Mouse (Mus musculus) common myeloid progenitor, adult 5-6 weeks (primary cell): ENCODE results near the gene Ppcs. TPM values are rescaled to one million over a fixed set of nuclear protein-coding genes. Genes with fewer than 3 reads are reported as not detected.
A peak's percentile ranks its signal among the peaks of the same experiment; 100 is the strongest.

Experiments
- ATAC-seq: replicated peaks from 2 replicates; pipeline ENCODE4 v1.8.0; 2016; ENCODE audit warnings: low read depth, mild to moderate bottlenecking, moderate TSS enrichment, inconsistent platforms; ENCODE audit not compliant: poor library complexity, severe bottlenecking
- total RNA-seq: library from RNA; stranded (forward); fragments of 200-1000, 187-1606 nt; gene quantifications from 2 replicates; pipeline ENCODE4 v1.2.3, GENCODE M21; 2017

The Ppcs gene
- total RNA-seq, 1 experiment from 2014 or later, result 16.0 TPM

DNA sequence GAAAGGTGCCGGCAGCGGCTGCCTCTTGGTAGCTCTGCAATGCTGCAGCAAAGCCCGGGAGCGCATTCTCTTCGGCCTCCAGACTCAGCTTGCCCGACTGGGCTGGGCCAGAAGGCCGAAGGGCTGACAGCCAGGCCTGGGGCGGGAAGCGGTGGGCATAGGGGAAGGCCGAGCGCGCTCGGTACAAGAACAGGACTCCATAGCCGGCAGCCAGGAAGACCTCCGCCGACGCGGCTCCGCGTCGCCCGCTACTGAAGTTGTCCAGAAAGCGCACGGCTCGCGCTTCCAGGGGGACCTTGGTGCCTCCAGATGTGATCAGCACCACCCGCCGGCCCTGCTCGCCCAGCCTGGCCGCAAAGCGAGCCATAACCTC is 313 bp downstream of the Ppcs start:
- no peak for ATAC-seq

DNA sequence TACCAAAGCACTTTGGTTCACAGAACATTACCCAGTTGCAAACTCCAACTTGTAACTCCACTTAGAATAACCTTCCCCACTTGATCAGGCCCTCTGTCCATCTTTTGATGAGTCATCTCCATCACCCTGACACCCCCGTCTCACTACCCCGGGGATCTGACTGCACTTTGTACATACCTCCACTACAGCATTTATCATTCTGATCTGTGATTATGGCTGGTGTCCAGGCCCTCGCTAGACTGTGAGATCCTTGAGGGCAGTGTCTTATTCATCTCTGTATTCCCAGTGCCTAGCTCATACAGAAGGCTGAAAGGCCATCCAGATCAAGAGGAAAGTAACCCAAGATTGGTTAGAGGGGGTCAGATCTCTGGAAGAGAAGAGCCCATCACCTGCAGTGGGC is 1.0 kb downstream of the Ppcs start:
- no peak for ATAC-seq

GRCm38 (mm10) chr4:119417894-119418293 is 4.3 kb downstream of the Ppcs start:
- ATAC-seq, result no peak

DNA sequence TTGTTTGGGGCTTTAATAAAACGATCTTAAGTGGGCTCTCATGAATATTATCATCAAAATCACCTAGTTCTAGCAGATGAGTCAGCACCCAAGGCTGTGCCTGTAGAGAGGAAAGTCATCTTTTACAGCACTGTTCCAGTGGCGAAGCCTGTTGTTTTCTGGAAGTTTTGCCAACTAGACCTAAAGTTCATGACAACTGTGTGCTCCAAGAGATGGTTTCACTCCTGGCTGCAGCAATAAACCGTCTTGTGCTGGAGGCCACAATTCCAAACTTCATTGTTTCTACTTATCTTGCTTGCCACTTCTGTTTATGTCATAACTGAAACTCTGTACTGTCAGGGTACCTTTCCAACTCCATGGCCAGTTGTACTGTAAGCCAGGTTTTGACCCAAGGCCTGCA is 5.0 kb downstream of the Ppcs start:
- no peak for ATAC-seq

DNA sequence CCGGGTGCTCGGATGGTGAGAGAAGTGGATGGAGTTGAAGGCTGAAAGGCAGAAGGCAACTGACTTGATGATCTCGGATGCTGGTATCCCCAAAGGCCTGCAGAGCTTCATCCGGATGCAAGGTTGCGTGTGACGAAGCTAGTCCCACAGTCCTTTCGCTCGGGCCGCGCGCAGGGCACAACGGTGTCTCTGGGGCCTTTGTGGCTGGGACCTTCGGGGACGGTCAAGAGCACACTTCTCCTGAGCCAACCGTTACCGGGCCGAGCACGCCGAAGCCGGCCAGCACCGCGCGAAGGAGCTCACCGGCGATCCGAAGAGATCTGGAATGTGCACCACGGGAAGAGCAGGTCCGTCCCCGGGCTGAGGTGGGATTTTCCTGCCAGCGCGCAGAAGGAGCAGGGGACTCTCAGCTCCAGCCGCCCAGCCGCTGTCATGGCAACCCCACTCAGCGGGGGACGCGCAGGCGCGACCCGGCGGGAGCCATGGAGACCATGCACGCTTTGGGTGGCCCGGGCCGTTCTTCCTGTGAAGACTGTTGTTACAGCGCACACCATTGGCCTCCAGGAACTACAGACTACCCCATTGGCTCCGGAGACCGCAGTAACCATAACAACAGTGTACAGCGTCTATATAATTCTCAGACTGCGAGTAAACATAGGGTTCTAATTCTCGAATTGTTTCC is 7.0 kb downstream of the Ppcs start, which contains the start of gene Ccdc30:
TSS of gene Ccdc30 (minus strand) at position 450 of the 682 bp plus-strand sequence.
- peak; percentile 99 for ATAC-seq

- ATAC-seq, result no peak
These were observed 9.4 kb downstream of the Ppcs start for GRCm38 (mm10) chr4:119412791-119413190.

DNA sequence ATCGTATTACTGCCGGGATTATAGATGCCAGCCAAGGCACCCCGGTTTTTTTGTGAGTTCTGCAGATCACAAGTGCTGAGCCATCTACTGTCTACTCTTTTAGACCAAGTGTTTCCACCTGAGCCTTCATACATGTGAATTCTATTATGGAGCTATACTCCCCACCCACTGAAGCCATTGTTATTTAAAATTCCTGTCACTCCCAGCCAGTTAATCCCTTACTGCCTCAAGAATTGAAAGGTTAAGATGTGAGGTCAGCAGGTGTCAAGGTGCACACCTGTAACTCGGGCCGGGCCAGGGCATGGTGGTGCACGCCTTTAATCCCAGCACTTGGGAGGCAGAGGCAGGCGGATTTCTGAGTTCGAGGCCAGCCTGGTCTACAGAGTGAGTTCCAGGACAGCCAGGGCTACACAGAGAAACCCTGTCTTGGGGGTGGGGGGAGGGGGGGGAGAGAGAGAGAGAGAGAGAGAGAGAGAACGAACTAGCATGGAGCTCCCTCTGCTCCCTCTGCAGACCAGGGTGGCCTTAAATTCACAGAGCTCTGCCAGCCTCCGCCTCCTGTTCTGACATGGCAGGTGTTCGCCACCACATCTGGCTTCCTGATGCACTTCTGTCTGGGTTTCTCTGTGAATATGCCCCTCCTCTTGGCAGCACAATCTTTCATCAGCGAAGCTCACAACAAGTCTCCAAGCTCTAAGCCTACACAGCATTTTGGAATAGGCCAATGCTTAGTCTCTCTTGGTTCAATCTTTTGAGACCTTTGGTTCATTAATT is 10.2 kb downstream of the Ppcs start:
- ATAC-seq, result no peak

DNA sequence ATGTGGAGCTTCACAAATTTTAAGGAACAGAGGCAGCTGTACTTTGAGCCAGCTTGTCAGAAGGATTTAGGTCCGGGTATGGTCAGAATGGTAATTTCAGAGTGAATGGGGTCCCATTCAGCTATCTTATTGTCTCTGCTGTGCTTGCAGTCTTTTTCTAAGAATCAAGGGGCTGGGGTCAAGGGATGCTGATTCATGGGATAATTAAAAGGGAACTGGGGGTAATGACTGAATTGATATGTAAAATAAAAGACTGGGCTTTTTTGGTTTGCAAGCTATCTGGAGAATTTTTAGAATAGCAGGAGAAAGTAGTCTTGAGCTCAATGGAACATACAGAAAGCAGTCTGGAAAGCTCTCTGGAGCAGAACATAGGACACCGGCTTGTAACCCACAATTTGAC is 18.8 kb downstream of the Ppcs start:
- no peak for ATAC-seq

- no peak for ATAC-seq
These were observed 21.3 kb downstream of the Ppcs start for GRCm38 (mm10) chr4:119400896-119401295.

DNA sequence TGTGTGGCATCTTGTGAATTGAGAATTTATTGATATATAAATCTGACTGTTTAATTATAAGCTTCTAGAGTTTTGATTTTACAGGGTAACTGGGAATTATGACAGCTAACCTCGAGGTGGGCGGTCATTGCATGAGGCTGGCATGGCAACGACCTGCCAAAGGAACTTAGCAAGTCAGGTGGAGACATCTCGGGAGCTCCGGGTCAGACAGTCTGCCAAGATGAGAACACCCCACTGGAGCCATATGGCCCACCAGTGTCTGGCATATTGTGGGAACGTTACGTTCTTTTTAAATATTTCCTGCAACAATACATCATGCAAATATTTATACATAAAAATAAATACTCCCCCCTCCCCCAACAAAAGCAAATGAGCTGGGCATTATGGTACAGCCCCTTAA is 23.5 kb downstream of the Ppcs start:
- no peak for ATAC-seq

DNA sequence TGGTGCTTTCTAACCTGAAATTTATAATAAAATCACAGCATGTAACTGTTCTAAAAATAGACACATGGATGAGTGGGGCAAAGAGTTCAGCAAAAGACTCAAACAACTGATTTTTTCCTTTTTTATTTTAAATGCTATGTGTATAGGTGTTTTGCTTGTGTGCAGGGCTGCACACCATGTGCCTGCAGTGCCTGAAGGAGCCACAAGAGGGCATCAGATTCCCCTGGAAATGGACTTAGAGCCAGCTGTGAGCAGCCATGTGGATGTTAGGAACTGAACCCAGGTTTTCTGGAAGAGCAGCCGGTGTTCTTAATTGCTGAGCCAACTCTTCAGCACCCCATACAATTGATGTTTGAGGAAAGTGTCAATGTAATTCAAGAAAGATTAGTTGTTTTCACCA is 31.9 kb downstream of the Ppcs start:
- no peak for ATAC-seq

DNA sequence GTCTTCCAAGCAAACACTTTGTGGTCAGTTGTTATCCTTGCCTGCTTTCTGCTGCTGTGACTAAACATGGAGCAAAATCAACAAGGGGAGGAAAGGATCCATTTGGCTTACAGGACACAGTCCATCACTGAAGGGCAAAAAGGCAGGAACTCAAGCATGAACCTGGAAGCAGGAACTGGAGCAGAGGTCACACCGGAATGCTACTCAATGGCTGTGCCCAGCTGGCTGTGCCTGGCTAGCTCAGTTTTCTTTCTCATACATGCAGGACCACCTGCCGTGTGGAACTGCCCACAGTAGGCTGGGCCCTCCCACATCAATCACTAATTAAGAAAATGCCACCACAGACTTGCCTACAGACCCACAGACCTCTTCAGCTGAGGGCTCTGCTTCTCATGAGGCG is 33.0 kb downstream of the Ppcs start:
- no peak for ATAC-seq

GRCm38 (mm10) chr4:119381471-119382190 is 40.6 kb downstream of the Ppcs start:
- no peak for ATAC-seq

- no peak for ATAC-seq
These were observed 52.8 kb downstream of the Ppcs start for GRCm38 (mm10) chr4:119369460-119369859.

Other genes with a start within 250 kb of the Ppcs start
- 4.1 and 5.2 TPM in 2 replicates for gene Zfp691, start 248.2 kb downstream of the Ppcs start, total RNA-seq
- 74.0 and 90.5 TPM in 2 replicates for gene Ermap, start 232.4 kb downstream of the Ppcs start, total RNA-seq
- 26.0 and 219 TPM in 2 replicates for gene Svbp, start 227.1 kb downstream of the Ppcs start, total RNA-seq
- gene Tmem269, start 204.2 kb downstream of the Ppcs start, total RNA-seq, result 0.59 TPM in 1 of 2 replicates, not detected in the other
- gene AU022252, start 189.7 kb downstream of the Ppcs start, total RNA-seq, result 6.9 and 14.6 TPM in 2 replicates
- gene P3h1, start 189.5 kb downstream of the Ppcs start, total RNA-seq, result 5.1 and 11.5 TPM in 2 replicates
- gene Cldn19, start 167.0 kb downstream of the Ppcs start, total RNA-seq, result not detected in 2 replicates
- 1,378 and 1,487 TPM in 2 replicates for gene Ybx1, start 127.8 kb downstream of the Ppcs start, total RNA-seq
- 118 and 146 TPM in 2 replicates for gene Ppih, start 101.9 kb downstream of the Ppcs start, total RNA-seq
- gene Ccdc30, start 6.9 kb downstream of the Ppcs start, total RNA-seq, result not detected in 2 replicates
- not detected in 2 replicates for gene Zmynd12, start 394 bp upstream of the Ppcs start, total RNA-seq
- gene Rimkla, start 70.2 kb upstream of the Ppcs start, total RNA-seq, result not detected in 2 replicates
- gene Foxj3, start 114.6 kb upstream of the Ppcs start, total RNA-seq, result 24.4 and 27.5 TPM in 2 replicates
- gene Frg2f1, start 117.1 kb upstream of the Ppcs start, total RNA-seq, result 0.63 and 5.5 TPM in 2 replicates
- not detected in 2 replicates for gene Guca2a, start 215.3 kb upstream of the Ppcs start, total RNA-seq
- not detected in 2 replicates for gene Guca2b, start 236.5 kb upstream of the Ppcs start, total RNA-seq